Mouse (Mus musculus): ENCODE results near the gene Lrrn3.

DNA sequence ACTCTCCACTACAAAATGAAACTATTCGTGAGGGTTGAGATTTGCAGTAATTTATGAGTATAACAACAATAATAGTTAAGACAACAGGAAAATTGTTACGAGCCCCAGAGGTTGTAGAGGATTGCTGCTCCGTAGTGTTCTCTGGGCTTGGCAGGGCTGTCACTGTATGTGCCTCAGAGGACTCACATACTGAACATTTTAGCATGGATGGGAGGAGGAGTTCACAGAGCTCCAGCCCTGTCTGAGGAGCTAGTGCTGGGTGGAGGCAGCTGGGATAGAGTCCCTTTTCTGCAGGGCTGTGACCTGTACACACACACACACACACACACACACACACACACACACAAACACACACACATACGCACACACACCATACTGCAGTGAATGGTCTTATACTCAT lies 42.2 kb upstream of the Lrrn3 start:
- TF ChIP-seq HCFC1 (IDR thresholded peaks at IDR 0.05; ENCODE audit: borderline replicate concordance, insufficient read depth, low read length) (no peak), MAFK (IDR thresholded peaks at IDR 0.05; ENCODE audit: insufficient read depth, low read depth, low read length) (no peak), ZNF384 (IDR thresholded peaks at IDR 0.05; ENCODE audit: low read depth, low read length) (no peak), ZC3H11A (IDR thresholded peaks at IDR 0.05; ENCODE audit: borderline replicate concordance, low read depth, low read length) (no peak)

Measured in ES-E14 (cell line).